Mouse (Mus musculus) limb, embryonic 12.5 days (tissue): ENCODE measurements at regions not wholly inside any gene's neighbourhood (a gene's known extent, or its start where the extent isn't known, plus 50 kb on each side); places are given as distances from the start of the nearest gene placed in this dataset.
A peak's percentile ranks its signal among the peaks of the same experiment; 100 is the strongest.

Experiments
- ATAC-seq: fragments of 200-750 bp; cut with Nextera tagmentation; 2 replicates; pipeline ENCODE4 v1.8.0; 2017; ENCODE audit warnings: low read depth, moderate TSS enrichment; ENCODE audit not compliant: insufficient number of reproducible peaks, insufficient read depth, low FRiP score, low TSS enrichment
- H3K27ac ChIP-seq: fragments of 300-500 bp; sonication (generic); 2 replicates; pipeline ENCODE4 v1.5.1; 2016; ENCODE audit warnings: mild to moderate bottlenecking, moderate library complexity
- H3K27me3 ChIP-seq: fragments of 300-500 bp; sonication (generic); 2 replicates; pipeline ENCODE4 v1.6.1; 2016; ENCODE audit warnings: mild to moderate bottlenecking, moderate library complexity
- H3K36me3 ChIP-seq: fragments of 300-500 bp; sonication (generic); 2 replicates; pipeline ENCODE4 v1.6.1; 2016; ENCODE audit warnings: mild to moderate bottlenecking, moderate library complexity
- H3K4me1 ChIP-seq: fragments of 300-500 bp; sonication (generic); replicated peaks from 2 replicates; pipeline ENCODE4 v1.6.1; 2016
- H3K4me2 ChIP-seq: fragments of 300-500 bp; sonication (generic); 2 replicates; pipeline ENCODE4 v1.6.1; 2016; ENCODE audit warnings: mild to moderate bottlenecking, moderate library complexity
- H3K4me3 ChIP-seq: fragments of 300-500 bp; sonication (generic); replicated peaks from 2 replicates; pipeline ENCODE4 v1.5.1; 2016; ENCODE audit warnings: mild to moderate bottlenecking
- H3K9ac ChIP-seq: fragments of 300-500 bp; sonication (generic); replicated peaks from 2 replicates; pipeline ENCODE4 v1.6.1; 2016; ENCODE audit warnings: mild to moderate bottlenecking, moderate library complexity
- H3K9me3 ChIP-seq: fragments of 300-500 bp; sonication (generic); 2 replicates; pipeline ENCODE4 v1.6.1; 2016; ENCODE audit warnings: mild to moderate bottlenecking, moderate library complexity
- WGBS: fragments of 180-500 bp; shearing (Covaris S2); methylation state at CpG from one replicate; pipeline ENCODE4 v1.1.7; 2016; 5-methylcytosine and 5-hydroxymethylcytosine counted together

- Histone ChIP-seq H3K27me3 (no peaks in the 10 kb centered on the region), H3K9ac (no peak overlapping the region), H3K27ac (no peak overlapping the region), H3K4me2 (no peak overlapping the region), H3K9me3 (no peaks in the 10 kb centered on the region), H3K36me3 (no peaks in the 10 kb centered on the region), H3K4me1 (no peaks in the 10 kb centered on the region), H3K4me3 (no peak overlapping the region)
- no peak for ATAC-seq
- 64% methylated on average over 2 of the region's 2 CpGs for whole genome bisulfite sequencing
Measured at GRCm38 (mm10) chr9:50181360-50181759, 163.4 kb downstream of the Rpl10-ps3 start.

DNA sequence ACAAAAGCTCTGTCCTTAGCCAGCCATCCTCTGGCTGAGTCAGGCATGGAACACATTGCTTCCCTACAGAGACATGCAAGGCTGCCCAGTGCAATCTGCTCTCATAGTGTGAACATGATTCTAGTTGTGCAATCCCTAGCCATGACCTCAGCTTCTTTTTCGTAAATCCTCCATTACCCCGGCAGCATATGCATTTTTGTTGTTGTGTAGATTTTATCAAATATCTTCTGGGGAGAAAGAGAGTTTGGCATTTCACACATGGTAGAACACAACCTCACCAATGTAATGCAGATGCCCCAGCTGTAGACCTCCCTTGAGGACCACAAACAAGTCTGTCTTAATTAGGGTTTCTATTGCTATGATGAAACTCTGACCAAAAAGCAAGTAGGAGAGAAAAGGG, 168.6 kb downstream of the Rpl10-ps3 start:
- no peak overlapping the region for H3K4me2 ChIP-seq

GRCm38 (mm10) chr9:50171826-50172464, 172.8 kb downstream of the Rpl10-ps3 start:
- Histone ChIP-seq H3K36me3 (no peaks in the 10 kb centered on the region), H3K4me2 (peak overlapping the region; percentile 39), H3K27me3 (no peaks in the 10 kb centered on the region), H3K27ac (0 out of 2 replicates have a peak overlapping the region, but pooled peaks have one; percentile 62), H3K4me1 (peaks cover 17% of the 10 kb centered on the region), H3K9me3 (no peaks in the 10 kb centered on the region), H3K9ac (no peak overlapping the region), H3K4me3 (no peak overlapping the region)
- ATAC-seq, result peak; percentile 52; the same call in 1 of the 2 replicates
- WGBS, result 25% methylated on average over 7 of the region's 7 CpGs

More for the DNA sequence above, 168.6 kb downstream of the Rpl10-ps3 start:
- Histone ChIP-seq H3K36me3 (no peaks in the 10 kb centered on the region), H3K27me3 (no peaks in the 10 kb centered on the region), H3K27ac (no peak overlapping the region), H3K9ac (no peak overlapping the region), H3K4me3 (no peak overlapping the region), H3K9me3 (no peaks in the 10 kb centered on the region), H3K4me1 (peaks cover 7% of the 10 kb centered on the region)
- ATAC-seq, result no peak
- whole genome bisulfite sequencing, result 85% methylated on average over 2 of the region's 2 CpGs

DNA sequence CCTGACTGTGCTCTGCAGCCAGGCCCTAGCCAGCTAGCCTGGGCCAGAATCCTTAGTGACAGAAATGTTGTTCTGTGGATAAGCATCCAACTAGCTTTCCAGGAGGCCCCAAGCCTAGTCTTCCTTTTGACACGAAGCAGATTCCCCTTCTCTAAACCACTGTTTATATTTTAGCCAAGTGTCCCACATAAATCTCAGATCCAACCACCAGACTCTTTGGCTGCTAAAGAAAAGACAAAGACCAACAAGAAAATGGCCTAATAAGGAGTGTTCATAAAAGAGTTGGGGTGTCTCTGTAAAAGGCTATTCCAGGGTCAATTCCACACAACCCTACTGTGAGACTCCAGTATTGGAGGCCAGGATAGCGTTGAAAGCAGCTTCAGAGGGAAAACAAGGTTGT, 173.6 kb downstream of the Rpl10-ps3 start:
- no peak for ATAC-seq
- WGBS, result 51% methylated on average over 2 of the region's 2 CpGs
- Histone ChIP-seq H3K9me3 (no peaks in the 10 kb centered on the region), H3K9ac (no peak overlapping the region), H3K36me3 (no peaks in the 10 kb centered on the region), H3K4me3 (no peak overlapping the region), H3K27ac (no peak overlapping the region), H3K27me3 (no peaks in the 10 kb centered on the region), H3K4me2 (no peak overlapping the region), H3K4me1 (peaks cover 17% of the 10 kb centered on the region)

- 85% methylated on average over 5 of the region's 5 CpGs for whole genome bisulfite sequencing
- no peak overlapping the region for H3K27ac ChIP-seq
- no peak for ATAC-seq
Measured at GRCm38 (mm10) chr9:50170637-50171036, 174.1 kb downstream of the Rpl10-ps3 start.

DNA sequence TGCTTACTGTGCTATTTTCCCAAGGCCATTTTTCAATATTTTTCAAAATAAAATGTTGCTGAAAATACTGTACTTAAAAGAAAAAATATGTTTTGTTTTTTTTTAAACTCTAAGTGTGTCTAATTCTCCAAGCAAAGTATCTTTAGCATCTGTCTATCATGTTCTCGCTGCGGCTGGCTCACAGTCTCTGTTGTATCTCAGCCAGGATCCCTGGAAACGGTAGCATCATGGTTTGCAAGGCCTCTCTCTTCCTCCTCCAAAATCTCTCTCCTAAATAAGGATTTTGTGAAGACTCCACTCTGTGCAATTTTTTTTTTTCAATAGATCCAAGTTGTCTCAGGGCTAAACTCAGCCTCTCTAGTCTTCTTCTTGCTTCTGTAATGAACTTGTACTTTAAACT, 190.2 kb downstream of the Rpl10-ps3 start:
- ATAC-seq, result no peak
- Histone ChIP-seq H3K4me1 (peaks cover 5% of the 10 kb centered on the region), H3K4me2 (no peak overlapping the region), H3K27ac (no peak overlapping the region), H3K9me3 (no peaks in the 10 kb centered on the region), H3K36me3 (no peaks in the 10 kb centered on the region), H3K27me3 (no peaks in the 10 kb centered on the region), H3K9ac (no peak overlapping the region), H3K4me3 (no peak overlapping the region)
- WGBS, result 91% methylated on average over 3 of the region's 3 CpGs

More at GRCm38 (mm10) chr9:50170637-50171036, 174.1 kb downstream of the Rpl10-ps3 start:
- Histone ChIP-seq H3K4me2 (no peak overlapping the region), H3K36me3 (no peaks in the 10 kb centered on the region), H3K4me1 (peaks cover 17% of the 10 kb centered on the region), H3K27me3 (no peaks in the 10 kb centered on the region), H3K9me3 (no peaks in the 10 kb centered on the region), H3K4me3 (no peak overlapping the region), H3K9ac (no peak overlapping the region)

DNA sequence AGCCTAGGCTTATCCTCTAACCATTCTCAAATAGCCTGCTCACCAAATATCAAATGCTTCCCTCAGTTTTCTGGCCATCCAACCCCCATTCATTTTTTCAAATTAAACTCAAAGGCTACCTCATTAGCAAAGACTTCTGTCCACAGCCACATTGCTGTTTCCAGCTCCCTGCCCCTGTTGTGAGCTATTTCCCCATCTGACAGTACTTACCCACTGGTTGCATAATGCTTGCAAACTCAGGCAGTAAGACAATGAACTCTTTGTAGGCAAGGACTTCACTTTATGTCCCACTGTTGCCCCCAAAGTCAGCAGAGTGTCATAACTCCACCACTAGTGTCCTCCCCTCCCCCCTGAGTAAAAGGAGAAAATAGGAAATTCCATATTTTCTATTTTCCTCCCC, 194.7 kb downstream of the Rpl10-ps3 start:
- Histone ChIP-seq H3K4me3 (no peak overlapping the region), H3K4me1 (peaks cover 5% of the 10 kb centered on the region), H3K36me3 (no peaks in the 10 kb centered on the region), H3K9ac (no peak overlapping the region), H3K9me3 (no peaks in the 10 kb centered on the region), H3K27me3 (no peaks in the 10 kb centered on the region), H3K27ac (no peak overlapping the region), H3K4me2 (no peak overlapping the region)
- ATAC-seq, result no peak

GRCm38 (mm10) chr9:50142756-50143155, 202.0 kb downstream of the Rpl10-ps3 start:
- Histone ChIP-seq H3K9me3 (no peaks in the 10 kb centered on the region), H3K4me1 (peaks cover 20% of the 10 kb centered on the region; the same call in 1 of the 2 replicates), H3K9ac (no peak overlapping the region), H3K27ac (no peak overlapping the region), H3K27me3 (no peaks in the 10 kb centered on the region), H3K4me3 (no peak overlapping the region), H3K36me3 (no peaks in the 10 kb centered on the region), H3K4me2 (no peak overlapping the region)
- ATAC-seq, result no peak
- 66% methylated on average over 1 of the region's 1 CpGs for WGBS

GRCm38 (mm10) chr9:50142091-50142490, 202.7 kb downstream of the Rpl10-ps3 start:
- Histone ChIP-seq H3K36me3 (no peaks in the 10 kb centered on the region), H3K4me1 (peaks cover 20% of the 10 kb centered on the region; the same call in 1 of the 2 replicates), H3K9ac (no peak overlapping the region), H3K27ac (no peak overlapping the region), H3K9me3 (no peaks in the 10 kb centered on the region), H3K4me3 (no peak overlapping the region), H3K27me3 (no peaks in the 10 kb centered on the region), H3K4me2 (no peak overlapping the region)
- WGBS, result 80% methylated on average over 8 of the region's 8 CpGs
- no peak for ATAC-seq

DNA sequence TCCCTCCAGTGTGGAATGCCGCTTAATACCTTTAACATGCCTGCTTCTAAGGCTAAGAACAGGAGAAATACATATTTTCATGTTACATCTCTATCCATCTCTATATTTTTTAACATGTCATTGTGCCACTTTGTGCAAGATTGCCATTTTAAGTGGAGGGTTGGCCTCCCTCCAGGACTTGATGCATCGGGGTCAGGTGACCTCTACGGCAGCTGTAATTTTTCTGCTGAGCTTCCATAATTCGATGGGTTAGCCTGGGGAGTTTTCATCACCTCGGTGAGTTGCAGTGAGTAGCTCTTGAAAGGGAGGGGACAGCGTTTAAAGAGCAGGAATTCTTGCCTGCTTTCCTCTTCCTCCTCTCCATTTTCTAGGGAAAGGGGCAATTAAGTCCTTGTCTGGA, 203.6 kb downstream of the Rpl10-ps3 start:
- no peak overlapping the region for H3K9ac ChIP-seq
- no peaks in the 10 kb centered on the region for H3K9me3 ChIP-seq
- ATAC-seq, result no peak
- no peaks in the 10 kb centered on the region for H3K27me3 ChIP-seq
- H3K36me3 ChIP-seq, result no peaks in the 10 kb centered on the region
- H3K27ac ChIP-seq, result peak overlapping the region; percentile 50; the same call in 1 of the 2 replicates
- H3K4me1 ChIP-seq, result peaks cover 20% of the 10 kb centered on the region; the same call in 1 of the 2 replicates
- H3K4me2 ChIP-seq, result no peak overlapping the region
- H3K4me3 ChIP-seq, result no peak overlapping the region
- 44% methylated on average over 6 of the region's 6 CpGs for WGBS

DNA sequence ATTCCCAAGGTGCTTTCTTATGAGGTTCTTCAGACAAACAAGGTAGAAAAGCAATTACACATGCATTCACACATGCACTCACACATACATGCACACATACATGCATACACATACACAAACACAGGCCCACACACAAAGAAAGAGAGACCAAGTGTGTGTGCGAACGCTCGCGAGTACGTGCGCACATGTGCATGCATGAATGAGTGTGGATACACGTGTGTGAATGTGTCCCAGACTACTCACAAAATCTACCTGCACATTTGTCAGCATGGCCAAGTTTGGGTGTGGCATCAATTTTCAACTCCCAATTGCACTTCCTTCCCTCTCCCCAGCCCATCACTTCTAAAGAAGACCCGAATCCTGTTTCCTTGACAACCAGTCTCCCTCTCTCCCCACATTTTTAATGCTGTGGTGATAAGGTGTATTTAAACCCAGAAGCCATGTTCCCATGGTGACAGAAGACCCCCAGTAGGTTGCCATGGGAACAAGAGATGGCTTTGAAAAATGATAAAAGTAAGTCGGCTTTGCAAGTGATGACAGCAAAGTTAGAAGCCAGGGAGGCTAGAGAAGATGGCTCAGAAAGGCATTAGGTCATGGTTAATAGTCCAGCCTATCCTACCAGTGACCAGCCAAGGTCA, 206.3 kb downstream of the Rpl10-ps3 start:
- Histone ChIP-seq H3K9me3 (no peaks in the 10 kb centered on the region), H3K4me2 (no peak overlapping the region), H3K9ac (no peak overlapping the region), H3K27ac (no peak overlapping the region), H3K4me1 (peaks cover 20% of the 10 kb centered on the region; the same call in 1 of the 2 replicates), H3K27me3 (no peaks in the 10 kb centered on the region), H3K4me3 (no peak overlapping the region), H3K36me3 (no peaks in the 10 kb centered on the region)
- WGBS, result 94% methylated on average over 9 of the region's 9 CpGs
- no peak for ATAC-seq

DNA sequence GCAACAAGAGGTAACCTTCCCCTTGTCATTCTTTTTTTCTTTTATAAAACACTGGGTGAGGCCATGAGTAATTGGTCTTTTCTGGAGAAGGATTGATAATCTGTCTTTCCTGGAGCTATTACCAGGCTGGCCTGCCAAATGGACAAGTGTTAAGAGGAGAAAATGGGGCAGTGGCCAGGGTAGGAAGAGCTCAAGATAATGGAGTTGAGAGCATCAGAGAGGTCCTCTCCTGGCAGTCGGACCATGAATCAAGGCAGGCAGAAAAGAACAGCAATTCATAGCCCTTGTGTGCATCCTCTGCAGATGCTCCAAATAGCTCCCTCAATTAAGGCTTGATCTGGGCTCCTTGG, 208.2 kb downstream of the Rpl10-ps3 start:
- Histone ChIP-seq H3K27me3 (no peaks in the 10 kb centered on the region), H3K9ac (no peak overlapping the region), H3K36me3 (no peaks in the 10 kb centered on the region), H3K4me1 (peaks cover 11% of the 10 kb centered on the region; the same call in 1 of the 2 replicates), H3K4me3 (no peak overlapping the region), H3K27ac (no peak overlapping the region), H3K4me2 (no peak overlapping the region), H3K9me3 (no peaks in the 10 kb centered on the region)
- ATAC-seq, result no peak
- WGBS, result 83% methylated on average over 1 of the region's 1 CpGs
